Comparison of ENCODE assay signal across 25 mouse cellular contexts in genomic region chr14:71639083-71639482, GRCm38 (mm10).
"Had no signal": no experiment of that assay in that cellular context is flagged by ENCODE, and none has a peak within 500 bp of the region (broad histone marks: within the 10 kb centered on the region; RNA-seq: fewer than 3 reads in every experiment).

No protein-coding gene starts in this region.

- ATAC-seq: inflammation-experienced regulatory T-cells, adult 6 months; intestine, embryonic 15.5 days; intestine, postnatal 0 days; liver, embryonic 12.5 days had no signal

- H3K27ac ChIP-seq: gastrocnemius, adult 2 months; heart, embryonic 10.5 days; hindbrain, embryonic 10.5 days; intestine, embryonic 15.5 days; kidney, embryonic 15.5 days; kidney, postnatal 0 days; limb, embryonic 13.5 days; limb, embryonic 15.5 days; liver, embryonic 12.5 days; liver, embryonic 14.5 days had no signal

- H3K4me1 ChIP-seq: heart, embryonic 10.5 days; heart, embryonic 12.5 days; hindbrain, embryonic 10.5 days; intestine, embryonic 15.5 days; kidney, embryonic 15.5 days; limb, embryonic 13.5 days; limb, embryonic 15.5 days; liver, embryonic 12.5 days had no signal

- DNase-seq: gastrocnemius, adult 2 months; gastrocnemius, postnatal 10 days; gastrocnemius, postnatal 25 days; heart, adult 18-20 months; heart, postnatal 10 days; heart, postnatal 4 days; kidney, adult 18-20 months; kidney, adult 9 months; kidney, postnatal 14 days; kidney, postnatal 36 days; layer of hippocampus, adult 9-11 months; layer of hippocampus, postnatal 36 days; left cerebral cortex, postnatal 4 days had no signal

- H3K9ac ChIP-seq: heart, embryonic 12.5 days; intestine, embryonic 15.5 days; kidney, embryonic 15.5 days; limb, embryonic 13.5 days; limb, embryonic 15.5 days; liver, embryonic 12.5 days; liver, embryonic 14.5 days had no signal

- H3K4me3 ChIP-seq: gastrocnemius, adult 2 months; heart, embryonic 10.5 days; heart, embryonic 12.5 days; hindbrain, embryonic 10.5 days; intestine, embryonic 15.5 days; kidney, embryonic 15.5 days; limb, embryonic 13.5 days; limb, embryonic 15.5 days; liver, embryonic 12.5 days had no signal

- H3K9me3 ChIP-seq: heart, embryonic 10.5 days; heart, embryonic 12.5 days; hindbrain, embryonic 10.5 days; intestine, embryonic 15.5 days; kidney, embryonic 15.5 days; limb, embryonic 13.5 days; limb, embryonic 15.5 days; liver, embryonic 12.5 days had no signal

- H3K4me2 ChIP-seq: heart, embryonic 12.5 days; intestine, embryonic 15.5 days; kidney, embryonic 15.5 days; limb, embryonic 13.5 days; limb, embryonic 15.5 days; liver, embryonic 12.5 days had no signal

- H3K27me3 ChIP-seq: heart, embryonic 12.5 days; intestine, embryonic 15.5 days; kidney, embryonic 15.5 days; limb, embryonic 13.5 days; limb, embryonic 15.5 days; liver, embryonic 12.5 days had no signal

- H3K36me3 ChIP-seq: heart, embryonic 10.5 days; heart, embryonic 12.5 days; hindbrain, embryonic 10.5 days; intestine, embryonic 15.5 days; kidney, embryonic 15.5 days; limb, embryonic 13.5 days; limb, embryonic 15.5 days; liver, embryonic 12.5 days had no signal
